Mouse (Mus musculus) T-helper 1 cell (primary cell): ENCODE data around the gene Fam160a1.

Experiments
- in situ Hi-C: fragments of 300-600 bp; cut with MboI, MseI; formaldehyde crosslinking; loops from one replicate; pipeline ENCODE4 v1.15.1; 2025; ENCODE audit warnings: high pct_unique_total_duplicates

Fam160a1 gene

DNA sequence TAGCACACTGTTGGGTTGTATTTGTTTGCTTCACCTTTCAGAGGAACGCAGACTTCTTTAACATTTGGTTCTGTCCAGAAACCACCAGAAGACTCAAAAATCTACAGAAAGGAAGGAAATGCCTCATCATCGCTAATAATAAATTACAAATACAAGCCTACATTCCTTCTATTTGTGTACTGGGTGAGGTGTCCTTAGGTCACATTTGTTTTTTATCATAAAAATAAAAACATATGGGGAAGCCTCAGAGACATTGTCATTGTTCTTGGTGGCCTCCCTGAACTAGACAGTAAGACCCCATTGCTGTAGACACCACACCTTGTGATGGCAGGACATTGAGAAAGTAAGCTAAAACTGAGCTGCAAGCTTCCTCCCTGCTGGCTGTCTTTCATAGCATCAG, at the start of gene Fam160a1:
TSS of gene Fam160a1 (minus strand) at position 101 of the 400 bp plus-strand sequence.
- in situ Hi-C loops: no loop called here

- in situ Hi-C loops: no loop called here
Observed at GRCm38 (mm10) chr3:85863996-85864395, 46.9 kb upstream of the Fam160a1 start.

- in situ Hi-C loops: no loop called here
Observed at GRCm38 (mm10) chr3:85862886-85863285, 45.8 kb upstream of the Fam160a1 start.

GRCm38 (mm10) chr3:85860996-85861395, 43.9 kb upstream of the Fam160a1 start:
- in situ Hi-C loops: no loop called here

- in situ Hi-C loops: no loop called here
Observed at GRCm38 (mm10) chr3:85859311-85859710, 42.2 kb upstream of the Fam160a1 start.

- in situ Hi-C loops: no loop called here
Observed at GRCm38 (mm10) chr3:85858140-85859135, 41.3 kb upstream of the Fam160a1 start.

DNA sequence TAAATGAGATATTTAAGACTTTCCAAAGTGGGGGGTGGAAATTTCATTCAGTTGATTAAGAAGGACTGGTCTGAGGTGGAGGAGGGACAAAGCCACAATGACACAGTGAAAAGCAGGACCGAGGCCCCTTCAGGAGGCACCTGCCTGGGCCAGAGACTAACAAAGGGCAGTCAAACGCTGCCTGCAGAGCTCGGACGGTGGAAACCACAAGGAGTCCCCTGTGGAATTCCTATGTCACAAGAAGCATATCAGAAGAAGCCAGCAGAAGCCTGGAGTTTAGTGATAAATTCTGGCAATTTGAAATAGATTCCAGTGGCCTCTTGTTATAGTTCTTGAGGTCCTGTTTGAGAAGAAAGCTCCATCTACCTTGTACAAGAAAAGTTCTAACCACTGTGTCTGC, 40.0 kb upstream of the Fam160a1 start:
- in situ Hi-C loops: no loop called here

DNA sequence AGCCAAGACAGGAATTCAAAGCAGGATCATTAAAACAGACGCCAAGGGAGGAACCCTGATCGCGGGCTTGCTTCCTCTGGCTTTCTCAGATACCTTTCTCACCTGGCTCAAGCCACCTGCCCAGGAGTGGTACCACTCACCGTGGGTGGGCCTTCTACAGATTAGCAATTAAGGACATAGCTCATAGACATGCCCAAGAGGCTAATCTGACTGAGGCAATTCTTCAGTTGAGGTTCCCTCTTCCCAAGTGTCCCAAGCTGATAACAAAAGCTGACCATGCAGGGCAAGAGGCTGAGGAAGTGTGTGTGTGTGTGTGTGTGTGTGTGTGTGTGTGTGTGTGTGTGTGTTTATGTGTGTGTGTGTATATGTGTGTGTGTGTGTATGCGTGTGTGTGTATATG, 38.9 kb upstream of the Fam160a1 start:
- in situ Hi-C loops: no loop called here

- in situ Hi-C loops: no loop called here
Observed at GRCm38 (mm10) chr3:85855043-85855442, 38.0 kb upstream of the Fam160a1 start.

- in situ Hi-C loops: no loop called here
Observed at GRCm38 (mm10) chr3:85854143-85854542, 37.1 kb upstream of the Fam160a1 start.

DNA sequence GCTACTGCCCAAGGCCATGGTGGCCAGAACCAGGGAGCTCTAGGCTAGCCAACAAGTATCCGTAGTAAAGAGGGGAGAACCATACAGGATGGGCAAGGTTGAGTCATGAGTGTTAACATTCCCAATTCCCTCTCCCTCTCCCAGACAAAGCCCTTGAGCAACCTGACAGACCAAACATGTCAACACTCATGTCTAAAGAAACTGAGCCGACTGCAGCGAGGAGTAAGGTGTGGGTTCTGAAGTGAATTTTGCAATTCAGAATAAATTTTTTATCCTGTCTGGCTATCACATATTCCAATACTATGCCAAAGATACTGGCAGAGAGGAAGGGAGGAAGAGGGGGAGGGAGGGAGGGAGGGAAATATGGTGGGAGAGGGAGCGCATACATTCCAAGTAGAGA, 36.6 kb upstream of the Fam160a1 start:
- in situ Hi-C loops: no loop called here

- in situ Hi-C loops: no loop called here
Observed at GRCm38 (mm10) chr3:85850079-85850478, 33.0 kb upstream of the Fam160a1 start.

DNA sequence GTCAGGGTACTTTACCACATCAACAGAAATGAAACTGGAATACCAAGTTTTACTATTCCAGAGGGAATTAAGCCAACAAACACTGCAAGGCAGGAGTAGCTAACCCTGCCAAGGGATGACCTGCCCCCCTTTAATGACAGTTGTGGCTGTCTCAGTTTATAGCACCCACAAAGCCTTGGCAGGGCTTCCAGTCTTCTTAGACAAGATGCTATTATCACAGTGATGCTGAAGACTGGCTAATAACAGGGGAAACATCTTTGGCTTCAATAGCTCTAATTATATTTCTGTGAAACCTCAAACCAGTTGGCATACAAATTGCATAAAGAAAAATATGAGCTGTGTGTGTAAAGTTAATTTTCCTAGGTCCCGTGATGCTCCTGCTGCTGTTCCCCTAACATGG, 29.2 kb upstream of the Fam160a1 start:
- in situ Hi-C loops: no loop called here

DNA sequence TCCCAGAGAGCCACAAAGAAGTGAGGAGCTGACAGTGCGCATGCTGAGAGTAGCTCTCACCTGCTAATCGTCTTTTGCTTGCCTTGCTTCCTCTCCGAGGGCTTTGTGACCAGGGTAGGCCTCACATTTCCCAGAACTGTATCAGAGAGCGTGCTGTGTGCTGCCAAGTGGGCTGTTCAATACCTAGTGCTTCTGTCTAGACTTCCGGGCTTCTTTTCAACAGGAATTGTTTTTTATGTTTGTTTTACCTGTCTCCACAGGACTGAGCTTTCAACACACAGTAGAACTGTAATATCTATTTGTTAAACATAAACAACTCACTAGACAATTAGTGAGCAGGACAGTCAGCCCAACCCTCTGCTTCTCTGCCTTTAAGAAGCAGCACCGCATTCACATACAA, 28.2 kb upstream of the Fam160a1 start:
- in situ Hi-C loops: no loop called here

GRCm38 (mm10) chr3:85842881-85843218, 25.8 kb upstream of the Fam160a1 start:
- in situ Hi-C loops: no loop called here

DNA sequence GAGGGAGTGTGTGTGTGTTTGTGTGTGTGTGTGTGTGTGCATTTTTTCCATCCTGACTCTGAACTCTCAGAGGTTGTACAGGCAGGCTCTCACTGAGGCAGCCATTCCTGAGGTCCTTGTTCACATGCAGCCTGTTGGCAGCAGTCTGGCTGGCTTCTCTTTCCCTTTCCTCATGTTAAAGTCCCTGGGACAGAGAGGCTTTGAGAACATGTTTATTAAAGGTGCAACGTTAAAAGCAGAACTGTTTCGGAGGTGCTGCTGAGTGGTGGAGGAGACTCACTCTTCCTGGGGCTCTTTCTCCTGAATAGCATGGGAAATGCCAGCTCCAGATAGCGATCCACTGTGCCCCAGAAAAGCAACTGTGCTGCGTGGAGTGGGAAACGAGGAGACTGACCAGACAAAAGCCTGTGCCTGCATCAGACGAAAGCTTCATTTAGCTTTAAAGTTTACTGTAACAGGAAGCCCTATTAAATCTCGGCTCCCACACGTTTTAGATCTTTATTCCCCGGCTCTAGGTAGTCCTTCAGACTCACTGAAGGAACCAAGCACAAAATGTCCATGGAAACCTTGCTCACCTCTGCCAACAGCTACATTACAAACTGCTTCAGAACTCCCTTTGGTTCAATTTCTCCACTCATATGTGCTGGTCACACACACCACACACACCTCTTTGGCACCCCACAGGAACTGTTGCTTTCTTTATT, 25.2 kb upstream of the Fam160a1 start:
- in situ Hi-C loops: no loop called here

- in situ Hi-C loops: no loop called here
Observed at GRCm38 (mm10) chr3:85841454-85842176, 24.5 kb upstream of the Fam160a1 start.

GRCm38 (mm10) chr3:85833627-85834026, 16.5 kb upstream of the Fam160a1 start:
- in situ Hi-C loops: no loop called here

GRCm38 (mm10) chr3:85832490-85833155, 15.5 kb upstream of the Fam160a1 start:
- in situ Hi-C loops: no loop called here

DNA sequence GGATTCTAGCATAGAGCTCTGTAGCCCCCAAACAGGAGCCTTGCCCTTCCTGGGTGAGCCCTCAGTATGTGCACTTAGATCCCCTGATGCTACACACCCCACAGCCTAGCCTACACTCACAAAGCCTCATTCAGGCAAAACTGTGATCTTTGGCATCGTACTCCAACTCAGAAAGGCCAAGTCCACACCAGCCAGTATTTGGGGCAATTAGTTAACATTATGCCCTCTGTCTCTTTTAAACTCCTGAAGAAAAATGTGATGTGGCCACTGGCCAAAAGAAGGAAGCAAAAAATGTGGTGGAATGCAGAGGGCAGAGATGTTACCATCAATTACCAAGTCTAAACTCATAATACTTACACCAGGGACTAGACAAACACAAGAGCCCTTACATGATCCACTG, 14.7 kb upstream of the Fam160a1 start:
- in situ Hi-C loops: no loop called here

DNA sequence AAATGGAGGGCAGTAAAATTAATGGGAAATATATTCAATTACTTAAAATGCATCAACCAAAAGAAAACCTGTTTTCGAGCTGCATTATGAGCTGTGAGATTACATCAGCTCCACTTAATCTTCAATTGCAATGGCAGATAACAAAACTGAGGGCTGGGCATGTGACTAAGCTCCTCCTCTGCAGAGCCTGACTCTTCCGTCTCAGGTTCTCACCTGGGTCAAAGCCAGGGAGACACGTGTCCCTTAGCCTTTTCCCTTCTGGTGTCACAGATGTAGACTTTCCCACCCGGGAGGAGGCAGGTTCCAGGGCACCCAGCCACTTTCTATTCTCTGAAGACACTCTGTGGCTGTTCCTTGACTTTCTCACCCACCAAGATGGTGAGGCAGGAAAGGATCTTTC, 12.0 kb upstream of the Fam160a1 start:
- in situ Hi-C loops: no loop called here

- in situ Hi-C loops: no loop called here
Observed at GRCm38 (mm10) chr3:85827815-85828214, 10.7 kb upstream of the Fam160a1 start.
